In genomic region chr16:30009521-30010186, GRCm38 (mm10) we compare ENCODE assay signal across 8 mouse cellular contexts. TPM values are rescaled to one million over a fixed set of nuclear protein-coding genes. Genes with fewer than 3 reads are reported as not detected.
DNase-seq lines count a peak whose midpoint lies in the region; ATAC-seq and TF ChIP-seq lines count a peak whose summit lies in the region.

No protein-coding gene starts in this region.

- no peak for TF ChIP-seq POLR2A in cortical plate, adult 2 months (IDR thresholded peaks at IDR 0.05; ENCODE audit: extremely low read depth, insufficient read depth, low read length)

- no peak overlapping the region for H3K9ac ChIP-seq in lung, embryonic 15.5 days
- H3K9ac ChIP-seq in stomach, embryonic 14.5 days (replicated peaks; ENCODE audit: low read depth, low read length): no peak overlapping the region

- ATAC-seq in megakaryocyte, adult 5-6 weeks (ENCODE audit: poor library complexity, severe bottlenecking): no peak
- ATAC-seq in lung, embryonic 15.5 days (ENCODE audit: borderline replicate concordance, extremely low read depth, low FRiP score, low TSS enrichment): peak; percentile 60
- peak; percentile 50; the same call in 1 of the 2 replicates for ATAC-seq in stomach, embryonic 14.5 days (ENCODE audit: insufficient number of reproducible peaks, insufficient read depth, low FRiP score, low read depth)

- H3K4me3 ChIP-seq in megakaryocyte, embryonic 14.5 days (replicated peaks): peak overlapping the region; percentile 97
- H3K4me3 ChIP-seq in cortical plate, adult 2 months (ENCODE audit: insufficient read depth, low read length): peak overlapping the region; percentile 22; the same call in 1 of the 2 replicates
- H3K4me3 ChIP-seq in heart, embryonic 10.5 days: peak overlapping the region; percentile 69
- H3K4me3 ChIP-seq in lung, embryonic 15.5 days: peak overlapping the region; percentile 46
- peak overlapping the region; percentile 37 for H3K4me3 ChIP-seq in stomach, embryonic 14.5 days (ENCODE audit: low read depth, low read length)

- H3K36me3 ChIP-seq in megakaryocyte, embryonic 14.5 days (replicated peaks; ENCODE audit: low read length): peaks cover 37% of the 10 kb centered on the region
- H3K36me3 ChIP-seq in heart, embryonic 10.5 days: no peaks in the 10 kb centered on the region
- no peaks in the 10 kb centered on the region for H3K36me3 ChIP-seq in lung, embryonic 15.5 days
- no peaks in the 10 kb centered on the region for H3K36me3 ChIP-seq in stomach, embryonic 14.5 days (ENCODE audit: control insufficient read depth, insufficient read depth, low read length)

- no peak for DNase-seq in heart, embryonic 10.5 days (ENCODE audit: low spot score)
- DNase-seq in kidney, adult 9 months: peak; percentile 54
- no peak for DNase-seq in layer of hippocampus, postnatal 14 days (ENCODE audit: low spot score in 2 of 2)

- H3K4me1 ChIP-seq in megakaryocyte, embryonic 14.5 days: peaks cover 83% of the 10 kb centered on the region
- peaks cover 3% of the 10 kb centered on the region; the same call in 1 of the 2 replicates for H3K4me1 ChIP-seq in cortical plate, adult 2 months (ENCODE audit: control insufficient read depth, insufficient read depth, low read length)
- peaks cover 37% of the 10 kb centered on the region for H3K4me1 ChIP-seq in heart, embryonic 10.5 days
- H3K4me1 ChIP-seq in lung, embryonic 15.5 days: peaks cover 30% of the 10 kb centered on the region
- peaks cover 28% of the 10 kb centered on the region for H3K4me1 ChIP-seq in stomach, embryonic 14.5 days (ENCODE audit: control insufficient read depth, insufficient read depth, low read length)

- 14% methylated on average over 17 of the region's 17 CpGs for WGBS in heart, embryonic 10.5 days
- WGBS in lung, embryonic 15.5 days: 10% methylated on average over 17 of the region's 17 CpGs
- 13% methylated on average over 17 of the region's 17 CpGs for WGBS in stomach, embryonic 14.5 days

- H3K27me3 ChIP-seq in megakaryocyte, embryonic 14.5 days (replicated peaks): peaks cover 15% of the 10 kb centered on the region
- H3K27me3 ChIP-seq in heart, embryonic 10.5 days (ENCODE audit: insufficient read depth, poor library complexity, severe bottlenecking): peaks cover 5% of the 10 kb centered on the region; the same call in 1 of the 2 replicates
- no peaks in the 10 kb centered on the region for H3K27me3 ChIP-seq in lung, embryonic 15.5 days
- no peaks in the 10 kb centered on the region for H3K27me3 ChIP-seq in stomach, embryonic 14.5 days (ENCODE audit: control insufficient read depth, insufficient read depth, low read length)

- peak overlapping the region; percentile 89 for H3K4me2 ChIP-seq in lung, embryonic 15.5 days
- peak overlapping the region; percentile 80 for H3K4me2 ChIP-seq in stomach, embryonic 14.5 days (replicated peaks; ENCODE audit: low read depth, low read length)

- no peak for TF ChIP-seq CTCF in cortical plate, adult 2 months (IDR thresholded peaks at IDR 0.05; ENCODE audit: extremely low read depth, insufficient read depth, low read length)

- no peak overlapping the region for H3K27ac ChIP-seq in cortical plate, adult 2 months (ENCODE audit: insufficient read depth, low read length)
- peak overlapping the region; percentile 95 for H3K27ac ChIP-seq in heart, embryonic 10.5 days
- H3K27ac ChIP-seq in lung, embryonic 15.5 days: peak overlapping the region; percentile 98
- peak overlapping the region; percentile 93 for H3K27ac ChIP-seq in stomach, embryonic 14.5 days (ENCODE audit: low read length)

- peaks cover 5% of the 10 kb centered on the region for H3K9me3 ChIP-seq in megakaryocyte, embryonic 14.5 days
- no peaks in the 10 kb centered on the region for H3K9me3 ChIP-seq in heart, embryonic 10.5 days
- no peaks in the 10 kb centered on the region for H3K9me3 ChIP-seq in lung, embryonic 15.5 days
- no peaks in the 10 kb centered on the region for H3K9me3 ChIP-seq in stomach, embryonic 14.5 days (ENCODE audit: control insufficient read depth, low read depth, low read length)

RNA-seq across cellular contexts. Expression of gene Hes1, which starts 54.5 kb away (rescaled TPM):
- polyA plus RNA-seq in megakaryocyte, embryonic 14.5 days (2012; ENCODE audit: insufficient read depth, low replicate concordance): 35.1 and 50.8 TPM in 2 replicates
- 0.60 and 0.71 TPM in 2 replicates for total RNA-seq in megakaryocyte, adult 5-6 weeks (2015)
- total RNA-seq in megakaryocyte, adult 5-6 weeks (2017): 0.18 and 0.49 TPM in 2 replicates
- 26.8 and 28.1 TPM in 2 replicates for polyA plus RNA-seq in cortical plate, adult 2 months (2012; rRNA removed)
- polyA plus RNA-seq in heart, embryonic 10.5 days (2016; fragmentation: Nextera tagmentation; extraction: Ambion mirVana): 25.1 and 35.2 TPM in 2 replicates
- 47.1 and 49.2 TPM in 2 replicates for polyA plus RNA-seq in lung, embryonic 15.5 days (2015; fragmentation: Nextera tagmentation; extraction: Ambion mirVana)
- 74.1 and 75.8 TPM in 2 replicates for polyA plus RNA-seq in stomach, embryonic 14.5 days (2014; fragmentation: Nextera tagmentation; extraction: Ambion mirVana)
- 10 to 100 TPM; 12.8 to 18.6 TPM for total RNA-seq in layer of hippocampus, postnatal 14 days (2021)

Comparison
In these comparisons a context has a peak if more than half of its experiments do, and no peak if none do; other contexts are left out.
1. H3K4me3 ChIP-seq: peak in every context shown above with its lines; median percentile 97 in megakaryocyte, embryonic 14.5 days; 69 in heart, embryonic 10.5 days; 46 in lung, embryonic 15.5 days; 37 in stomach, embryonic 14.5 days; 22 in cortical plate, adult 2 months.